Comparison of ENCODE assay signal across 24 mouse cellular contexts in the genomic region with DNA sequence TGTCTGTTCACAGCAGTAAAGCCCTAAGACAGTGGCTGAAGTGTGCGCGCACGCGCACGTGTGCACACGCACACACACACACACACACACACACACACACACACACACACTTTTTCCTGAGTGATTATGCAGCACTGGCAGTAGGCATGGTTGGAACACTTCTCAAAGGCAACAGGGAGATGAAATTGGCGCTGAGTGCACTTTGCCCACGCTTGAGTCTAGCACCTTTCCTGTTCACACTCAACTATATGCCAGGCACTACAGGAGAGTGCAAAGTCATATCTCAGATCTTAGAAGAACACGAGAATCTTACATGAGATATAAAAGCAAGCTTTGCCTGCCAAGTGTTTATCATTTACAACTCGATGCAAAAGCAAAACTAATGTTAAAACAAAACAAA.
"Had no signal": no experiment of that assay in that cellular context is flagged by ENCODE, and none has a peak within 500 bp of the region (broad histone marks: within the 10 kb centered on the region; RNA-seq: fewer than 3 reads in every experiment).

No protein-coding gene starts in this region.

- H3K36me3 ChIP-seq: intestine, embryonic 15.5 days; kidney, embryonic 15.5 days; limb, embryonic 12.5 days; limb, embryonic 15.5 days; midbrain, embryonic 10.5 days; midbrain, embryonic 13.5 days; neural tube, embryonic 13.5 days; stomach, embryonic 15.5 days had no signal

- H3K9me3 ChIP-seq: intestine, embryonic 15.5 days; limb, embryonic 12.5 days; limb, embryonic 15.5 days; stomach, embryonic 15.5 days had no signal

- H3K4me3 ChIP-seq: intestine, embryonic 15.5 days; kidney, embryonic 15.5 days; limb, embryonic 12.5 days; limb, embryonic 15.5 days; midbrain, embryonic 10.5 days; midbrain, embryonic 13.5 days; myocyte; neural tube, embryonic 13.5 days; stomach, embryonic 15.5 days had no signal

- DNase-seq: kidney, adult 11 months; kidney, adult 8-10 months; kidney, postnatal 10 days; kidney, postnatal 36 days; layer of hippocampus, postnatal 36 days; liver, postnatal 0 days; lung, embryonic 14.5 days; retina, postnatal 1 day; spleen, adult 18-20 months; thymus, postnatal 25 days had no signal

- H3K4me1 ChIP-seq: intestine, embryonic 15.5 days; kidney, embryonic 15.5 days; limb, embryonic 12.5 days; limb, embryonic 15.5 days; midbrain, embryonic 10.5 days; midbrain, embryonic 13.5 days; neural tube, embryonic 13.5 days; stomach, embryonic 15.5 days had no signal

- ATAC-seq: intestine, embryonic 15.5 days; liver, postnatal 0 days; lung, postnatal 0 days; midbrain, embryonic 13.5 days; midbrain, embryonic 16.5 days had no signal

- H3K9ac ChIP-seq: intestine, embryonic 15.5 days; kidney, embryonic 15.5 days; limb, embryonic 12.5 days; limb, embryonic 15.5 days; liver, embryonic 14.5 days; liver, postnatal 0 days; lung, embryonic 14.5 days; midbrain, embryonic 13.5 days; neural tube, embryonic 13.5 days; stomach, embryonic 15.5 days had no signal

- H3K27ac ChIP-seq: intestine, embryonic 15.5 days; kidney, embryonic 15.5 days; limb, embryonic 12.5 days; limb, embryonic 15.5 days; liver, embryonic 14.5 days; macrophage; midbrain, embryonic 10.5 days; midbrain, embryonic 13.5 days; neural tube, embryonic 13.5 days; stomach, embryonic 15.5 days had no signal

- H3K27me3 ChIP-seq: intestine, embryonic 15.5 days; kidney, embryonic 15.5 days; limb, embryonic 12.5 days; limb, embryonic 15.5 days; midbrain, embryonic 13.5 days; neural tube, embryonic 13.5 days; stomach, embryonic 15.5 days had no signal

- H3K4me2 ChIP-seq: intestine, embryonic 15.5 days; kidney, embryonic 15.5 days; limb, embryonic 12.5 days; limb, embryonic 15.5 days; liver, embryonic 11.5 days; lung, embryonic 14.5 days; midbrain, embryonic 13.5 days; neural tube, embryonic 13.5 days; stomach, embryonic 15.5 days had no signal
